Mouse (Mus musculus): ENCODE results near the gene Zfp773.
"Not testable (repeated sequence)": the region's sequence is repeated elsewhere in the genome, so short reads cannot be mapped to it uniquely, and the experiment has no call there.

The Zfp773 gene

DNA sequence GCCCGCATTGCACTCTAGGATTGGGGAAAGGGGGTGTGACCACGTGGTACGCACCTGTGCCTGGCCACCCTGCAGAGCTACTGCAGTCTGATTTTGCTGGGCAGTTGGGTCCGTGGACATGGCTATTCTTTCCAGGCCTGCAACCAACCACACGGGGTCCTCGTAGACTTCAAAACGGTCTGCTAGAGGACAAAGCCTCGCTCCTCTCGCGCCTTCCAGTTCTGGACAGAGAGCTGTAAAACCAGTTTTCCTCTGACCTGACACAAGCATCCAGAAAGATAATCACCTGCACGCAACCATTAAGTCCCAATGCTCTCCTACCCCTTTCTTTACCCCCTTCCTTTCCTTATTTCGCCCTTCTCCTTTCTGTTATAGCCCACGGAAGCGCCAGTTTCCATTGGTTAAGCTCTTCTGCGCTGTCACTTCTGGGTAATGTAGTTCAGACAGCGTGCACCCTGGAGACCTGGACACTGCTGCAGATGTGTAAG lies at the start of gene Zfp773:
TSS of gene Zfp773 (minus strand) at position 377 of the 488 bp plus-strand sequence.
- DNase-seq (ENCODE audit: low read depth in 1 of 2, low spot score in 2 of 2): no peak

- DNase-seq (ENCODE audit: low read depth in 1 of 2, low spot score in 2 of 2): no peak
These were observed 49.3 kb upstream of the Zfp773 start for GRCm38 (mm10) chr7:7185897-7186296.

DNA sequence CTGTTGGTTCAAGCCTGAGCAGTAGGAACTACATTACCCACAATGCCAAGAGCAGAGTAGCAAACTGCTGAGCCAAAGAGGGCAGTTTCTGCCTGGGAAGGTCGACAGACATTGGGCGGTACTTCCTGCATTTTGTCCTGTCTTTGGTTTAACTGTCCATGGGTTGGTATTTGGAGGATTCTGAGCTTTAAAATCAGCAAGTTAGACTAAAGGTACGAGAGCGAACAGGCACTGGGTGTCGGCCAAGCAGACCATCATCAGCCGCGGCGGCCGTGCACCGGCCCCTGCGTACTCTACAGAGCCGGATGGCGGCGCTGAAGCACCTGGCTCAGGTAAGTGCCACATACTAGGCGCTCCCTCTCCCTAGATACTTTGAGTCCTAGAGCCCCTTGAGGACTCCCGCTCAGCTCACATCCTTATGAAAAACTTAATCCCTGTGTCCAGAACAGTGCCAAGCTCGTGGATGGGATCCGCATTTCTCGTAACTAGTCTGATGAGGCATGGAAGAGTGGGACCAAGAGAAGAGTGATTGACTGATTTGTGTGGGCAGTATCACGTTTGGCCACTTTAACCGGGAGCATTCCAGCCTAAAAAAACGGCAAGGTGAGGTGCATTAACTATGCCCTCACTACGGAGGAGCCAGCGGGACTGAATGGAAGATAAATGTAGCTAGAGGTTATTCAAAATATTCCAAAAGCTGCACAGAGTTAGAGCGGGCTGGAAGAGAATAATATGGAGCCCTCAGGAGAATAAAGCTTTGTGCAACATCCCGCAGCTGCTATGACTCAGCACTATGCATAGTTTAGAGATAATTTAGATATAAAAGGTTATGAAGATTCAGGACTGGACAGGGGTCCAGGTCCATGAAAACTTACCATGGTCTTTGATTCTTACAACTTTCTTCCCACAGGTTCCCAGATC lies 34.9 kb upstream of the Zfp773 start, which contains the start of gene Zfp418:
TSS of gene Zfp418 (plus strand) at position 104 of the 921 bp plus-strand sequence.
- no peak for DNase-seq (ENCODE audit: low read depth in 1 of 2, low spot score in 2 of 2)

DNA sequence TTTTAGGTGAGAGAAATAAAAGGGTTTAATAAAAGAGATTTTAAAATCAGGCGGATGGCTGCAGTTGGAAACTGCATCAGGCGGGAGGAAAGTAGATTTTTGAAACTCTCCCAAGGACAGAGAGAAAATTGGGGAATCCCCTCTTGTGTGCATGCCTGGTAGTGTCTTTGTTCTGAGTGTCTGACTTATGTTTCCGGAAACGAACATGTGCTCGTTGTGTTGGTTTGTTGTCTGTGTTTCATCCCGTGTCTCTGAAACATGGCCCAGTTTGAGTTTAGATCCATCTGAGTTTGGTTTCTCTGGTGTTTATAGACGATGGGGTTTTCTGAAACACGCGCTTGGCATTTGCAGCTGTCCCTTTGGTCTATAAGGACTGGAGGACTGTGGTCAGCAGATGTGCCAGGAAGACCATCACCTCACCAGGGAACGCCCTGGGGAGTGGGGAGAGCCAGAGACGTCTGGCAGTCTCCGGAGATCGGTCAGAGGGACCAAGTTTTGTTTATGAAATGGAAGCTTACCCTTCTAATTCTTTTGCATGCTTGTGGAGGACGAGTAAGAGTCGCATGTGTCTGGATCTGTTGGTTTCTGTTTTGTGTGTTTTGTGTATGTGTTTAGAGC lies 9.5 kb upstream of the Zfp773 start:
- no peak for DNase-seq (ENCODE audit: low read depth in 1 of 2, low spot score in 2 of 2)

DNA sequence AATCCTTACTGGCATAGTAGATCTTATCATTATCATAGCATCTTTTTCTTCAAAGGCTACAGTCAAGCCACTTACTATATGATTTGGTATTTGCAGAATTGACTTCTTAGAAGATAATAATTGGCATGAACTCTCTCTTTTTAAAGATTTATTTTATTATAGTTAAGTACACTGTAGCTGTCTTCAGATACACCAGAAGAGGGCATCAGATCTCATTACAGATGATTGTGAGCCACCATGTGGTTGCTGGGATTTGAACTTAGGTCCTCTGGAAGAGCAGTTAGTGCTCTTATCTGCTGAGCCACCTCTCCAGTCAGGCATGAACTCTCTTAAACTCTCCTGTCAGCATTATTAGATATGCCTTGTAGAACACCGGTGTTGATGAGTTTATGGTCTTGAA lies 7.7 kb upstream of the Zfp773 start:
- DNase-seq (ENCODE audit: low read depth in 1 of 2, low spot score in 2 of 2): no peak

GRCm38 (mm10) chr7:7132751-7133150 lies 3.8 kb downstream of the Zfp773 start:
- no peak for DNase-seq (ENCODE audit: low read depth in 1 of 2, low spot score in 2 of 2)

DNA sequence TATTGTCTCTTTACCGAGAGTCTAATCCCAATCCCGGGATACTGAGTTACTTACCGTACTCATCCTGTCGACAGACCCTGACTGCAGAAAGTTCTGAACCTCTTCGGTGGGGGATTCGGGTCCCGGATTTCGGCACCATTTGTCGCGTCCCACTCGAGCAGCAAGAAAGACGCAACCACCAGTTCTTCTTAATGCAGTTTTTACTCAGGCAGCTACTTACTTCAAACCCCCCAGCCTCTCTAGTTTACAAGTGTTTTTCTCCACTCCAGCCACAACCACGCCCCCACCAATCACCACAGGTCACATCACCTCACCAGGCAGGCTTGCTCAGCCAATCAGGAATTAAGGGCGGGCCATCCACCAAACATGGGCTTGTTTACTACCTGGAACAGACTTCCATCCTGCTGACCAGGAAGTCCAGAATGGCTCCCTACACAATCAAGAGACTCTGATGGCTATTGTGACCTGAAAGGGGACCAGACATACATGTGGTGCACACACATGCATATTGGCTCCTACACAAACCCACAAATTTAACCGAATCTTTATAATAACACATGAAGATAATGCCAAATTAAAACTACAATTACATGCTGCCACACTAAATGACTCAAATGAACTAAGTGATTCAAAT lies 5.9 kb downstream of the Zfp773 start:
- not testable (repeated sequence) for DNase-seq (ENCODE audit: low read depth in 1 of 2, low spot score in 2 of 2)

DNA sequence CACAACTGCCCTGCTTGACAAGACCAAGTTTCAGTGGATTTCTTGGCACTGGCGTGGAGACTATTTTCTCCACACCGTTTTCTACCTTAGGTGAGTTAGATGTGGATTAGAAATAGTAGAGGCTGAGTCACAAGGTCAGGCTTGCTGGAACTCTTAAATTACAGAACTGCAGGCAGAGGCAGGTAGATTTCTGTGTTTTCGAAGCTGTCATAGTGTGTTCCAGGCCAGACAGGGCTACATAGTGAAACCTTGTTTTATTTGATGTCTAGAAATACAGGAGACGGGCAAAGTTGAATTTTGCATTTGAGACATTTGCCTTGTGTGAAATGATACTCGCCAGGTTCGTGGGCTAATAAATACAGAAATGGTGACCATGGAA lies 15.0 kb downstream of the Zfp773 start:
- DNase-seq (ENCODE audit: low read depth in 1 of 2, low spot score in 2 of 2): no peak

GRCm38 (mm10) chr7:7120921-7121601 lies 15.5 kb downstream of the Zfp773 start, which contains the start of gene Zfp954:
Zfp954 (minus strand) TSS chr7:7121488.
- DNase-seq (ENCODE audit: low read depth in 1 of 2, low spot score in 2 of 2): peak; percentile 64 to 68

- no peak for DNase-seq (ENCODE audit: low read depth in 1 of 2, low spot score in 2 of 2)
These were observed 18.1 kb downstream of the Zfp773 start for GRCm38 (mm10) chr7:7118441-7118840.

GRCm38 (mm10) chr7:7108501-7108900 lies 28.1 kb downstream of the Zfp773 start:
- no peak for DNase-seq (ENCODE audit: low read depth in 1 of 2, low spot score in 2 of 2)
